Mouse (Mus musculus) hindbrain, embryonic 16.5 days (tissue): ENCODE results near the gene Nup107. TPM values are rescaled to one million over a fixed set of nuclear protein-coding genes. Genes with fewer than 3 reads are reported as not detected.

Source experiments
- ATAC-seq: fragments of 200-750 bp; cut with Nextera tagmentation; 2 replicates; pipeline ENCODE4 v1.8.0; 2017; ENCODE audit warnings: moderate TSS enrichment, moderate library complexity
- H3K27ac ChIP-seq: fragments of 300-500 bp; sonication (generic); 2 replicates; pipeline ENCODE4 v1.5.1; 2014; ENCODE audit warnings: low read depth, mild to moderate bottlenecking, control low read depth, low read length, moderate library complexity
- H3K27me3 ChIP-seq: fragments of 300-500 bp; sonication (generic); replicated peaks from 2 replicates; pipeline ENCODE4 v1.6.1; 2014; ENCODE audit warnings: low read length; ENCODE audit not compliant: control insufficient read depth, insufficient read depth
- H3K36me3 ChIP-seq: fragments of 300-500 bp; sonication (generic); 2 replicates; pipeline ENCODE4 v1.6.1; 2014; ENCODE audit warnings: mild to moderate bottlenecking, low read length, moderate library complexity, mixed read lengths; ENCODE audit not compliant: control insufficient read depth, insufficient read depth
- H3K4me1 ChIP-seq: fragments of 300-500 bp; sonication (generic); 2 replicates; pipeline ENCODE4 v1.6.1; 2014; ENCODE audit warnings: low read depth, low read length; ENCODE audit not compliant: control insufficient read depth, insufficient read depth
- H3K4me2 ChIP-seq: fragments of 300-500 bp; sonication (generic); 2 replicates; pipeline ENCODE4 v1.6.1; 2014; ENCODE audit warnings: mild to moderate bottlenecking, low read length, control low read depth, moderate library complexity
- H3K4me3 ChIP-seq: fragments of 300-500 bp; sonication (generic); 2 replicates; pipeline ENCODE4 v1.5.1; 2014; ENCODE audit warnings: mild to moderate bottlenecking, low read length, control low read depth, moderate library complexity
- H3K9ac ChIP-seq: fragments of 300-500 bp; sonication (generic); 2 replicates; pipeline ENCODE4 v1.6.1; 2014; ENCODE audit warnings: low read depth, mild to moderate bottlenecking, control low read depth, low read length, moderate library complexity
- H3K9me3 ChIP-seq: fragments of 300-500 bp; sonication (generic); 2 replicates; pipeline ENCODE4 v1.6.1; 2014; ENCODE audit warnings: mild to moderate bottlenecking, low read length, moderate library complexity; ENCODE audit not compliant: control insufficient read depth
- WGBS: fragments of 180-500 bp; shearing (Covaris S2); extraction: QIAGEN DNeasy Blood & Tissue Kit; methylation state at CpG from one replicate; pipeline ENCODE4 v1.1.7; 2014; 5-methylcytosine and 5-hydroxymethylcytosine counted together
- polyA plus RNA-seq: library from polyadenylated mRNA; unstranded; fragments of >200 nt; fragmentation: Nextera tagmentation; extraction: Ambion mirVana; gene quantifications from 2 replicates; pipeline ENCODE4 v1.2.1, GENCODE M21; 2015

Nup107 gene
- polyA plus RNA-seq, 1 experiment from 2014 or later: 32.0 TPM

- Histone ChIP-seq H3K36me3 (peaks cover 25% of the 10 kb centered on the region), H3K9ac (no peak overlapping the region), H3K4me3 (no peak overlapping the region), H3K4me2 (no peak overlapping the region), H3K27ac (no peak overlapping the region), H3K9me3 (no peaks in the 10 kb centered on the region), H3K4me1 (no peaks in the 10 kb centered on the region), H3K27me3 (no peaks in the 10 kb centered on the region)
- ATAC-seq: no peak
- WGBS: 92% methylated on average over 5 of the region's 5 CpGs
Measured at GRCm38 (mm10) chr10:117756784-117757183, 35.7 kb downstream of the Nup107 start.

GRCm38 (mm10) chr10:117755799-117756467 lies 36.6 kb downstream of the Nup107 start:
- Histone ChIP-seq H3K27me3 (no peaks in the 10 kb centered on the region), H3K36me3 (peaks cover 22% of the 10 kb centered on the region), H3K27ac (no peak overlapping the region), H3K9ac (no peak overlapping the region), H3K4me3 (no peak overlapping the region), H3K4me2 (no peak overlapping the region), H3K9me3 (no peaks in the 10 kb centered on the region), H3K4me1 (no peaks in the 10 kb centered on the region)
- 96% methylated on average over 11 of the region's 11 CpGs for WGBS
- no peak for ATAC-seq

- Histone ChIP-seq H3K36me3 (peaks cover 16% of the 10 kb centered on the region), H3K27me3 (no peaks in the 10 kb centered on the region), H3K4me1 (no peaks in the 10 kb centered on the region), H3K4me2 (no peak overlapping the region), H3K9me3 (no peaks in the 10 kb centered on the region), H3K4me3 (no peak overlapping the region), H3K27ac (no peak overlapping the region), H3K9ac (no peak overlapping the region)
- WGBS: 90% methylated on average over 13 of the region's 13 CpGs
- no peak for ATAC-seq
Measured at GRCm38 (mm10) chr10:117755086-117755798, 37.3 kb downstream of the Nup107 start.

GRCm38 (mm10) chr10:117754609-117754940 lies 37.9 kb downstream of the Nup107 start:
- H3K36me3 ChIP-seq: peaks cover 14% of the 10 kb centered on the region
- no peak for ATAC-seq
- H3K4me1 ChIP-seq: no peaks in the 10 kb centered on the region
- H3K4me3 ChIP-seq: no peak overlapping the region
- no peaks in the 10 kb centered on the region for H3K27me3 ChIP-seq
- no peak overlapping the region for H3K27ac ChIP-seq
- 95% methylated on average over 7 of the region's 7 CpGs for WGBS
- no peak overlapping the region for H3K9ac ChIP-seq
- H3K9me3 ChIP-seq: no peaks in the 10 kb centered on the region
- no peak overlapping the region for H3K4me2 ChIP-seq

- WGBS: 94% methylated on average over 8 of the region's 8 CpGs
- ATAC-seq: no peak
- peaks cover 13% of the 10 kb centered on the region for H3K36me3 ChIP-seq
Measured at GRCm38 (mm10) chr10:117753711-117754608, 38.5 kb downstream of the Nup107 start.

GRCm38 (mm10) chr10:117752851-117753647 lies 39.5 kb downstream of the Nup107 start:
- Histone ChIP-seq H3K36me3 (peaks cover 8% of the 10 kb centered on the region), H3K27me3 (no peaks in the 10 kb centered on the region), H3K27ac (no peak overlapping the region), H3K9ac (no peak overlapping the region), H3K4me3 (no peak overlapping the region), H3K9me3 (no peaks in the 10 kb centered on the region), H3K4me1 (no peaks in the 10 kb centered on the region), H3K4me2 (no peak overlapping the region)
- ATAC-seq: no peak
- 94% methylated on average over 5 of the region's 5 CpGs for WGBS

More at GRCm38 (mm10) chr10:117753711-117754608, 38.5 kb downstream of the Nup107 start:
- H3K27me3 ChIP-seq: no peaks in the 10 kb centered on the region
- H3K4me2 ChIP-seq: no peak overlapping the region
- H3K27ac ChIP-seq: no peak overlapping the region
- H3K4me1 ChIP-seq: no peaks in the 10 kb centered on the region
- H3K9ac ChIP-seq: no peak overlapping the region
- H3K4me3 ChIP-seq: no peak overlapping the region
- no peaks in the 10 kb centered on the region for H3K9me3 ChIP-seq

GRCm38 (mm10) chr10:117752304-117752821 lies 40.1 kb downstream of the Nup107 start:
- WGBS: 96% methylated on average over 7 of the region's 7 CpGs
- Histone ChIP-seq H3K4me2 (no peak overlapping the region), H3K36me3 (peaks cover 8% of the 10 kb centered on the region), H3K9ac (no peak overlapping the region), H3K4me3 (no peak overlapping the region), H3K27me3 (no peaks in the 10 kb centered on the region), H3K4me1 (no peaks in the 10 kb centered on the region), H3K27ac (no peak overlapping the region), H3K9me3 (no peaks in the 10 kb centered on the region)
- ATAC-seq: no peak

- Histone ChIP-seq H3K4me3 (no peak overlapping the region), H3K27ac (no peak overlapping the region), H3K27me3 (no peaks in the 10 kb centered on the region), H3K36me3 (peaks cover 7% of the 10 kb centered on the region), H3K9ac (no peak overlapping the region), H3K4me1 (no peaks in the 10 kb centered on the region), H3K9me3 (no peaks in the 10 kb centered on the region), H3K4me2 (no peak overlapping the region)
- no peak for ATAC-seq
- WGBS: 97% methylated on average over 6 of the region's 6 CpGs
Measured at GRCm38 (mm10) chr10:117751744-117752143, 40.8 kb downstream of the Nup107 start.
